9 mouse cellular contexts compared by ENCODE assay signal in genomic region chr12:79990751-79991150, GRCm38 (mm10).
A peak's percentile ranks its signal among the peaks of the same experiment; 100 is the strongest.
DNase-seq lines count a peak whose midpoint lies in the region; ATAC-seq and TF ChIP-seq lines count a peak whose summit lies in the region.
"Had no signal": no experiment of that assay in that cellular context is flagged by ENCODE, and none has a peak within 500 bp of the region (broad histone marks: within the 10 kb centered on the region; RNA-seq: fewer than 3 reads in every experiment).

No protein-coding gene starts in this region.

- H3K79me2 ChIP-seq in myocyte (ENCODE audit: control insufficient read depth, insufficient read depth): no peaks in the 10 kb centered on the region

- H3K36me3 ChIP-seq in embryonic facial prominence, embryonic 14.5 days (ENCODE audit: control insufficient read depth, insufficient read depth, low read length): no peaks in the 10 kb centered on the region
- no peaks in the 10 kb centered on the region for H3K36me3 ChIP-seq in hindbrain, embryonic 14.5 days (replicated peaks; ENCODE audit: control insufficient read depth, insufficient read depth)
- no peaks in the 10 kb centered on the region for H3K36me3 ChIP-seq in myocyte (ENCODE audit: control insufficient read depth, insufficient read depth)
- no peaks in the 10 kb centered on the region for H3K36me3 ChIP-seq in thymus, adult 2 months (ENCODE audit: control insufficient read depth, insufficient read depth, low read length)

- DNase-seq in layer of hippocampus, adult 11-12 months (ENCODE audit: low spot score): peak; percentile 48
- DNase-seq in layer of hippocampus, adult 9-10 months (ENCODE audit: low spot score): no peak
- DNase-seq in embryonic facial prominence, embryonic 14.5 days (ENCODE audit: low spot score): no peak
- DNase-seq in hindbrain, embryonic 14.5 days (ENCODE audit: low spot score): no peak
- no peak for DNase-seq in thymus, adult 2 months
- DNase-seq in cerebellum, adult 11-12 months: no peak
- DNase-seq in kidney, postnatal 36 days: no peak
- DNase-seq: kidney, postnatal 4 days had no signal

- no peaks in the 10 kb centered on the region for H3K9me3 ChIP-seq in embryonic facial prominence, embryonic 14.5 days (ENCODE audit: control insufficient read depth, low read length)
- H3K9me3 ChIP-seq in hindbrain, embryonic 14.5 days (ENCODE audit: control insufficient read depth, low read length): no peaks in the 10 kb centered on the region

- H3K4me1 ChIP-seq in embryonic facial prominence, embryonic 14.5 days (ENCODE audit: control insufficient read depth, insufficient read depth, low read length): peaks cover 77% of the 10 kb centered on the region
- peaks cover 33% of the 10 kb centered on the region for H3K4me1 ChIP-seq in hindbrain, embryonic 14.5 days (replicated peaks; ENCODE audit: control insufficient read depth, insufficient read depth, low read length)
- H3K4me1 ChIP-seq in thymus, adult 2 months (replicated peaks; ENCODE audit: control insufficient read depth, insufficient read depth, low read length): peaks cover 6% of the 10 kb centered on the region

- no peaks in the 10 kb centered on the region for H3K27me3 ChIP-seq in embryonic facial prominence, embryonic 14.5 days (replicated peaks; ENCODE audit: control insufficient read depth, insufficient read depth, low read length)
- no peaks in the 10 kb centered on the region for H3K27me3 ChIP-seq in hindbrain, embryonic 14.5 days (ENCODE audit: control insufficient read depth, insufficient read depth, low read length)
- H3K27me3 ChIP-seq in myocyte (ENCODE audit: control insufficient read depth, insufficient read depth, insufficient read length): no peaks in the 10 kb centered on the region
- no peaks in the 10 kb centered on the region for H3K27me3 ChIP-seq in thymus, adult 2 months (ENCODE audit: control insufficient read depth, insufficient read depth, low read length)

- no peak overlapping the region for H3K4me2 ChIP-seq in embryonic facial prominence, embryonic 14.5 days (ENCODE audit: low read depth, low read length)
- no peak overlapping the region for H3K4me2 ChIP-seq in hindbrain, embryonic 14.5 days (replicated peaks)
- H3K4me2 ChIP-seq in myocyte (ENCODE audit: low read depth): peak overlapping the region; percentile 37

- H3K4me3 ChIP-seq in embryonic facial prominence, embryonic 14.5 days (ENCODE audit: low read depth, low read length): no peak overlapping the region
- no peak overlapping the region for H3K4me3 ChIP-seq in hindbrain, embryonic 14.5 days (replicated peaks; ENCODE audit: low read length)
- no peak overlapping the region for H3K4me3 ChIP-seq in myocyte
- no peak overlapping the region for H3K4me3 ChIP-seq in thymus, adult 2 months (ENCODE audit: control insufficient read depth, insufficient read depth, low read length)

- H3K27ac ChIP-seq in embryonic facial prominence, embryonic 14.5 days (replicated peaks; ENCODE audit: low read depth, low read length): peak overlapping the region; percentile 66
- H3K27ac ChIP-seq in hindbrain, embryonic 14.5 days: peak overlapping the region; percentile 30; the same call in 1 of the 2 replicates
- no peak overlapping the region for H3K27ac ChIP-seq in thymus, adult 2 months (ENCODE audit: control insufficient read depth, insufficient read depth, low read length)

- TF ChIP-seq POLR2A in myocyte (IDR thresholded peaks at IDR 0.05; ENCODE audit: insufficient read length, low read depth): no peak
- TF ChIP-seq POLR2A in thymus, adult 2 months (IDR thresholded peaks at IDR 0.05; ENCODE audit: control insufficient read depth, extremely low read depth, insufficient read depth, low read length, poor library complexity): no peak

- 45% methylated on average over 4 of the region's 4 CpGs for WGBS in embryonic facial prominence, embryonic 14.5 days
- 30% methylated on average over 4 of the region's 4 CpGs for WGBS in hindbrain, embryonic 14.5 days
- WGBS in thymus, adult 2 months: 91% methylated on average over 4 of the region's 4 CpGs

- no peak for ATAC-seq in embryonic facial prominence, embryonic 14.5 days (ENCODE audit: low read depth)
- ATAC-seq in hindbrain, embryonic 14.5 days (ENCODE audit: low FRiP score): peak; percentile 67

- no peak overlapping the region for H3K9ac ChIP-seq in embryonic facial prominence, embryonic 14.5 days (ENCODE audit: low read depth, low read length)
- H3K9ac ChIP-seq in hindbrain, embryonic 14.5 days: no peak overlapping the region

- H3ac ChIP-seq in myocyte (ENCODE audit: control insufficient read depth, insufficient read length): no peak overlapping the region

- no peak for TF ChIP-seq CTCF in thymus, adult 2 months (IDR thresholded peaks at IDR 0.05; ENCODE audit: borderline replicate concordance, control insufficient read depth, extremely low read depth, insufficient read depth, low read length, poor library complexity)

TF ChIP-seq in myocyte, 11 proteins besides CTCF, POLR2A, EP300 and RAD21:
- TF ChIP-seq TCF3 (IDR thresholded peaks at IDR 0.05; ENCODE audit: insufficient read length, low read depth): no peak
- TF ChIP-seq POLR2AphosphoS2 (IDR thresholded peaks at IDR 0.05; ENCODE audit: insufficient read length, low read depth): no peak
- TF ChIP-seq MYOD1 (IDR thresholded peaks at IDR 0.05; ENCODE audit: control insufficient read depth in 1 of 3, insufficient read length in 2 of 3, low read depth in 2 of 3): no peak
- no peak for TF ChIP-seq E2F4 (IDR thresholded peaks at IDR 0.05; ENCODE audit: insufficient read depth)
